ENCODE assay signal across 11 mouse cellular contexts in the genomic region with DNA sequence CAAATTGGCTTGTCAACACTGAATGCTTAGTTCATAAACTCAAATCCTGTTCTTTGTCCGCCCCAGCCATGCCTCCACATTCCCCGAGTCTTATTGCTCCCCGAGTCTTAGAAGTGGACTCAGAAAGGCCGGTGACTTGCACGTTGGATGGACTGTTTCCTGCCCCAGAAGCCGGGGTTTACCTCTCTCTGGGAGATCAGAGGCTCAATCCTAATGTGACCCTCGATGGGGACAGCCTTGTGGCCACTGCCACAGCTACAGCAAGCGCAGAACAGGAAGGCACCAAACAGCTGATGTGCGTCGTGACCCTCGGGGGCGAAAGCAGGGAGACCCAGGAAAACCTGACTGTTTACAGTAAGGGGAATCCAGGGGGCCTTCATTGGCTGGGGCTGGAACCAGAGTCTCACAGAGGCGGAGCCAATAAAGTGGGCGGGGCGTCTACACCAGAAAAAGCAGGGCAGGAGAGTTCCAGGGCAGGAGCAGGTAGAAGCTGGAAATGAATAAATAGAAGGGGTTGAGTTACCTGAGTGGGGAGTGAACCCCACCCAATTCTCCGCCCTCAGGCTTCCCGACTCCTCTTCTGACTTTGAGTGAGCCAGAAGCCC. TPM values are rescaled to one million over a fixed set of nuclear protein-coding genes. Genes with fewer than 3 reads are reported as not detected.
DNase-seq lines count a peak whose midpoint lies in the region; ATAC-seq and TF ChIP-seq lines count a peak whose summit lies in the region.
"Had no signal": no experiment of that assay in that cellular context is flagged by ENCODE, and none has a peak within 500 bp of the region (broad histone marks: within the 10 kb centered on the region; RNA-seq: fewer than 3 reads in every experiment).

No protein-coding gene starts in this region.

- H3K4me3 ChIP-seq in lung, adult 2 months (replicated peaks; ENCODE audit: extremely low read depth, low read depth, low read length) = no peak overlapping the region
- 0 out of 2 replicates have a peak overlapping the region, but pooled peaks have one; percentile 3 for H3K4me3 ChIP-seq in intestine, embryonic 15.5 days (replicated peaks)
- no peak overlapping the region for H3K4me3 ChIP-seq in olfactory bulb, adult 2 months (ENCODE audit: insufficient read depth, low read depth, low read length)
- H3K4me3 ChIP-seq: midbrain, embryonic 12.5 days had no signal

- 10% methylated on average over 17 of the region's 17 CpGs for WGBS in lung, adult 2 months
- WGBS in intestine, embryonic 15.5 days = 2% methylated on average over 17 of the region's 17 CpGs
- WGBS in olfactory bulb, adult 2 months = 37% methylated on average over 17 of the region's 17 CpGs

- DNase-seq in embryo, embryonic 9.5 days (ENCODE audit: extremely low spot score) = peak; percentile 48
- DNase-seq in embryo, embryonic 10.5 days (ENCODE audit: low spot score) = no peak
- peak; percentile 11 for DNase-seq in lung, adult 2 months
- DNase-seq in lung, adult 18-20 months = no peak
- DNase-seq in ovary, postnatal 14 days (ENCODE audit: low spot score) = no peak
- DNase-seq in right cerebral cortex, postnatal 36 days (ENCODE audit: low spot score in 2 of 2) = no peak
- DNase-seq: adrenal gland, adult 2 months; gastrocnemius, postnatal 36 days had no signal

- no peak for ATAC-seq in intestine, embryonic 15.5 days

- peak overlapping the region; percentile 11; the same call in 1 of the 2 replicates for H3K4me2 ChIP-seq in intestine, embryonic 15.5 days (replicated peaks)
- H3K4me2 ChIP-seq: midbrain, embryonic 12.5 days had no signal

- peaks cover 77% of the 10 kb centered on the region for H3K27me3 ChIP-seq in intestine, embryonic 15.5 days (replicated peaks)

- H3K27ac ChIP-seq in intestine, embryonic 15.5 days = no peak overlapping the region
- no peak overlapping the region for H3K27ac ChIP-seq in olfactory bulb, adult 2 months (ENCODE audit: insufficient read depth, low read depth, low read length)
- H3K27ac ChIP-seq: midbrain, embryonic 12.5 days had no signal

- no peaks in the 10 kb centered on the region for H3K9me3 ChIP-seq in intestine, embryonic 15.5 days
- H3K9me3 ChIP-seq: midbrain, embryonic 12.5 days had no signal

- no peak overlapping the region for H3K9ac ChIP-seq in intestine, embryonic 15.5 days
- H3K9ac ChIP-seq: midbrain, embryonic 12.5 days had no signal

- no peak for TF ChIP-seq POLR2A in lung, adult 2 months (IDR thresholded peaks at IDR 0.05; ENCODE audit: borderline replicate concordance, extremely low read depth, low read depth, low read length)
- no peak for TF ChIP-seq POLR2A in olfactory bulb, adult 2 months (IDR thresholded peaks at IDR 0.05; ENCODE audit: insufficient read depth, low read depth, low read length)

- no peak for TF ChIP-seq CTCF in lung, adult 2 months (IDR thresholded peaks at IDR 0.05; ENCODE audit: insufficient read depth, low read length)
- TF ChIP-seq CTCF in olfactory bulb, adult 2 months (IDR thresholded peaks at IDR 0.05; ENCODE audit: insufficient read depth, low read depth, low read length) = 0 out of 2 replicates have a peak, but pooled peaks have one; percentile 8

- no peaks in the 10 kb centered on the region for H3K36me3 ChIP-seq in intestine, embryonic 15.5 days
- H3K36me3 ChIP-seq: midbrain, embryonic 12.5 days had no signal

- peaks cover 13% of the 10 kb centered on the region for H3K4me1 ChIP-seq in lung, adult 2 months (ENCODE audit: control insufficient read depth, insufficient read depth, low read length)
- peaks cover 63% of the 10 kb centered on the region for H3K4me1 ChIP-seq in intestine, embryonic 15.5 days (replicated peaks)
- peaks cover 66% of the 10 kb centered on the region for H3K4me1 ChIP-seq in olfactory bulb, adult 2 months (ENCODE audit: control insufficient read depth, insufficient read depth, low read length)

RNA-seq across cellular contexts. Expression of a gene that starts 2.7 kb away (rescaled TPM):
- 0.69 and 0.77 TPM in 2 replicates for polyA plus RNA-seq in lung, adult 2 months (2012; rRNA removed)
- polyA plus RNA-seq in intestine, embryonic 15.5 days (2015; fragmentation: Nextera tagmentation; extraction: Ambion mirVana) = 0.06 and 0.16 TPM in 2 replicates
- not detected in 2 replicates for polyA plus RNA-seq in olfactory bulb, adult 2 months (2012; ENCODE audit: insufficient read depth, insufficient read length, low replicate concordance, missing spikeins)
- polyA plus RNA-seq: midbrain, embryonic 12.5 days had no signal

RNA-seq across cellular contexts. Expression of a gene that starts 5.4 kb away (rescaled TPM):
- polyA plus RNA-seq in lung, adult 2 months (2012; rRNA removed) = 1.8 and 1.9 TPM in 2 replicates
- polyA plus RNA-seq in intestine, embryonic 15.5 days (2015; fragmentation: Nextera tagmentation; extraction: Ambion mirVana) = 2.9 and 3.0 TPM in 2 replicates
- not detected in 2 replicates for polyA plus RNA-seq in olfactory bulb, adult 2 months (2012; ENCODE audit: insufficient read depth, insufficient read length, low replicate concordance, missing spikeins)

RNA-seq across cellular contexts. Expression of a gene that starts 18.8 kb away (rescaled TPM):
- polyA plus RNA-seq in lung, adult 2 months (2012; rRNA removed) = 332 and 372 TPM in 2 replicates
- 12.6 and 12.8 TPM in 2 replicates for polyA plus RNA-seq in intestine, embryonic 15.5 days (2015; fragmentation: Nextera tagmentation; extraction: Ambion mirVana)
- polyA plus RNA-seq in olfactory bulb, adult 2 months (2012; ENCODE audit: insufficient read depth, insufficient read length, low replicate concordance, missing spikeins) = not detected in 2 replicates

RNA-seq across cellular contexts. Expression of a gene that starts 32.0 kb away (rescaled TPM):
- 113 and 130 TPM in 2 replicates for polyA plus RNA-seq in lung, adult 2 months (2012; rRNA removed)
- polyA plus RNA-seq in intestine, embryonic 15.5 days (2015; fragmentation: Nextera tagmentation; extraction: Ambion mirVana) = 145 and 159 TPM in 2 replicates
- not detected in 2 replicates for polyA plus RNA-seq in olfactory bulb, adult 2 months (2012; ENCODE audit: insufficient read depth, insufficient read length, low replicate concordance, missing spikeins)

RNA-seq across cellular contexts. Expression of a gene that starts 32.3 kb away (rescaled TPM):
- polyA plus RNA-seq in lung, adult 2 months (2012; rRNA removed) = not detected in 2 replicates
- polyA plus RNA-seq in intestine, embryonic 15.5 days (2015; fragmentation: Nextera tagmentation; extraction: Ambion mirVana) = 1.0 and 1.1 TPM in 2 replicates
- not detected in 2 replicates for polyA plus RNA-seq in olfactory bulb, adult 2 months (2012; ENCODE audit: insufficient read depth, insufficient read length, low replicate concordance, missing spikeins)
- polyA plus RNA-seq: adrenal gland, adult 2 months had no signal

Comparison
In these comparisons a context has a peak if more than half of its experiments do, and no peak if none do; other contexts are left out.
1. DNase-seq: peak in embryo, embryonic 9.5 days (single experiment) and lung, adult 2 months (single experiment); none in embryo, embryonic 10.5 days (single experiment), lung, adult 18-20 months (0 of 2), ovary, postnatal 14 days (single experiment) and right cerebral cortex, postnatal 36 days (0 of 2).
2. RNA of a gene that starts 18.8 kb away (polyA plus RNA-seq): 332 to 372 TPM in lung, adult 2 months; 12.6 to 12.8 TPM in intestine, embryonic 15.5 days and not detected in olfactory bulb, adult 2 months; every median in the first group is over 10 times any median in the second.